Mouse (Mus musculus) thymus, adult 2 months (tissue): ENCODE results near the gene Gm28372. TPM values are rescaled to one million over a fixed set of nuclear protein-coding genes. Genes with fewer than 3 reads are reported as not detected.

Experiments used
- DNase-seq: peaks from one replicate; pipeline ENCODE4 v3.0.0; 2021
- H3K27ac ChIP-seq: fragments of 200-500 bp; 2 replicates; pipeline ENCODE4 v1.5.1; 2012; ENCODE audit warnings: low read length, control low read depth; ENCODE audit not compliant: control insufficient read depth, insufficient read depth
- H3K27me3 ChIP-seq: fragments of 200-500 bp; 2 replicates; pipeline ENCODE4 v1.6.1; 2012; ENCODE audit warnings: mild to moderate bottlenecking, low read length, moderate library complexity, mixed read lengths; ENCODE audit not compliant: control insufficient read depth, insufficient read depth
- H3K36me3 ChIP-seq: fragments of 200-500 bp; 2 replicates; pipeline ENCODE4 v1.6.1; 2012; ENCODE audit warnings: mild to moderate bottlenecking, low read length, moderate library complexity; ENCODE audit not compliant: control insufficient read depth, insufficient read depth
- H3K4me1 ChIP-seq: fragments of 200-500 bp; replicated peaks from 2 replicates; pipeline ENCODE4 v1.6.1; 2012; ENCODE audit warnings: low read length; ENCODE audit not compliant: control insufficient read depth, insufficient read depth
- H3K4me3 ChIP-seq: fragments of 200-500 bp; 2 replicates; pipeline ENCODE4 v1.5.1; 2012; ENCODE audit warnings: mild to moderate bottlenecking, low read length, control low read depth, moderate library complexity; ENCODE audit not compliant: control insufficient read depth, insufficient read depth
- CTCF ChIP-seq: fragments of 200-500 bp; IDR thresholded peaks from 2 replicates; pipeline ENCODE4 v1.5.1; 2012; ENCODE audit warnings: mild to moderate bottlenecking, control low read depth, low read length, moderate library complexity, borderline replicate concordance; ENCODE audit not compliant: control insufficient read depth, poor library complexity, insufficient read depth; ENCODE audit errors: extremely low read depth
- POLR2A ChIP-seq: fragments of 200-500 bp; IDR thresholded peaks from 2 replicates; pipeline ENCODE4 v1.6.1; 2012; ENCODE audit warnings: mild to moderate bottlenecking, low read length, control low read depth, moderate library complexity; ENCODE audit not compliant: control insufficient read depth, poor library complexity, insufficient read depth; ENCODE audit errors: extremely low read depth
- WGBS: fragments of 180-500 bp; shearing (Covaris S2); methylation state at CpG from one replicate; pipeline ENCODE4 v1.1.7; 2018; 5-methylcytosine and 5-hydroxymethylcytosine counted together
- polyA plus RNA-seq: library from polyadenylated mRNA; depleted of rRNA; stranded (reverse); fragments of >200 nt; gene quantifications from 2 replicates; pipeline ENCODE4 v1.2.3, GENCODE M21; 2012

The Gm28372 gene
- polyA plus RNA-seq, 1 experiment: not detected

- WGBS: 85% methylated on average over 4 of the region's 4 CpGs
- no peak for TF ChIP-seq CTCF
- TF ChIP-seq POLR2A: no peak
- no peak for DNase-seq
- H3K4me3 ChIP-seq: no peak overlapping the region
- no peaks in the 10 kb centered on the region for H3K4me1 ChIP-seq
- no peaks in the 10 kb centered on the region for H3K36me3 ChIP-seq
- H3K27ac ChIP-seq: no peak overlapping the region
- no peaks in the 10 kb centered on the region for H3K27me3 ChIP-seq
Observed at GRCm38 (mm10) chr2:130374951-130375350, 30.1 kb upstream of the Gm28372 start.

- no peaks in the 10 kb centered on the region for H3K27me3 ChIP-seq
- H3K36me3 ChIP-seq: no peaks in the 10 kb centered on the region
- H3K27ac ChIP-seq: no peak overlapping the region
- no peak for DNase-seq
- TF ChIP-seq CTCF (no peak), POLR2A (no peak)
- no peak overlapping the region for H3K4me3 ChIP-seq
- WGBS: 49% methylated on average over 3 of the region's 3 CpGs
- peaks cover 2% of the 10 kb centered on the region; the same call in 1 of the 2 replicates for H3K4me1 ChIP-seq
Observed at GRCm38 (mm10) chr2:130383205-130383604, 21.8 kb upstream of the Gm28372 start.

- TF ChIP-seq POLR2A (no peak), CTCF (no peak)
- WGBS: 51% methylated on average over 6 of the region's 6 CpGs
- peak; percentile 33 for DNase-seq
Observed at GRCm38 (mm10) chr2:130383895-130384294, 21.1 kb upstream of the Gm28372 start.

GRCm38 (mm10) chr2:130386212-130386611 is 18.8 kb upstream of the Gm28372 start:
- H3K27ac ChIP-seq: no peak overlapping the region
- no peak overlapping the region for H3K4me3 ChIP-seq
- no peaks in the 10 kb centered on the region for H3K27me3 ChIP-seq
- TF ChIP-seq POLR2A (no peak), CTCF (no peak)
- WGBS: 60% methylated on average over 1 of the region's 1 CpGs
- H3K36me3 ChIP-seq: no peaks in the 10 kb centered on the region
- H3K4me1 ChIP-seq: peaks cover 13% of the 10 kb centered on the region
- DNase-seq: no peak

More at GRCm38 (mm10) chr2:130383895-130384294, 21.1 kb upstream of the Gm28372 start:
- H3K4me3 ChIP-seq: no peak overlapping the region
- H3K4me1 ChIP-seq: peaks cover 2% of the 10 kb centered on the region; the same call in 1 of the 2 replicates
- H3K36me3 ChIP-seq: no peaks in the 10 kb centered on the region
- H3K27me3 ChIP-seq: no peaks in the 10 kb centered on the region
- no peak overlapping the region for H3K27ac ChIP-seq

GRCm38 (mm10) chr2:130388796-130389195 is 16.2 kb upstream of the Gm28372 start:
- H3K36me3 ChIP-seq: no peaks in the 10 kb centered on the region
- peaks cover 18% of the 10 kb centered on the region for H3K4me1 ChIP-seq
- H3K27me3 ChIP-seq: no peaks in the 10 kb centered on the region
- H3K4me3 ChIP-seq: no peak overlapping the region
- 86% methylated on average over 2 of the region's 2 CpGs for WGBS
- H3K27ac ChIP-seq: no peak overlapping the region
- TF ChIP-seq POLR2A (no peak), CTCF (no peak)
- DNase-seq: peak; percentile 37

- Histone ChIP-seq H3K27me3 (no peaks in the 10 kb centered on the region), H3K27ac (peak overlapping the region; percentile 69), H3K36me3 (no peaks in the 10 kb centered on the region), H3K4me3 (no peak overlapping the region), H3K4me1 (peaks cover 15% of the 10 kb centered on the region)
- peak; percentile 71 for DNase-seq
- WGBS: 32% methylated on average over 11 of the region's 11 CpGs
- TF ChIP-seq POLR2A (0 out of 2 replicates have a peak, but pooled peaks have one; percentile 24), CTCF (no peak)
Observed at GRCm38 (mm10) chr2:130390993-130391625, 13.9 kb upstream of the Gm28372 start.

- no peak overlapping the region for H3K4me3 ChIP-seq
- no peaks in the 10 kb centered on the region; the same call in 1 of the 2 replicates for H3K27me3 ChIP-seq
- H3K36me3 ChIP-seq: no peaks in the 10 kb centered on the region
- peaks cover 24% of the 10 kb centered on the region for H3K4me1 ChIP-seq
- TF ChIP-seq POLR2A: no peak
- TF ChIP-seq CTCF: no peak
- H3K27ac ChIP-seq: no peak overlapping the region
- no peak for DNase-seq
- 79% methylated on average over 3 of the region's 3 CpGs for WGBS
Observed at GRCm38 (mm10) chr2:130392836-130393235, 12.2 kb upstream of the Gm28372 start.

- Histone ChIP-seq H3K4me3 (no peak overlapping the region), H3K4me1 (peaks cover 25% of the 10 kb centered on the region), H3K27me3 (no peaks in the 10 kb centered on the region; the same call in 1 of the 2 replicates), H3K36me3 (no peaks in the 10 kb centered on the region), H3K27ac (no peak overlapping the region)
- DNase-seq: no peak
- TF ChIP-seq CTCF: no peak
- TF ChIP-seq POLR2A: no peak
- WGBS: 96% methylated on average over 11 of the region's 11 CpGs
Observed at GRCm38 (mm10) chr2:130395696-130396095, 9.3 kb upstream of the Gm28372 start.
